Mouse (Mus musculus) testis, adult 2 months (tissue): ENCODE data around the gene Serpinb6a. TPM values are rescaled to one million over a fixed set of nuclear protein-coding genes. Genes with fewer than 3 reads are reported as not detected.
A peak's percentile ranks its signal among the peaks of the same experiment; 100 is the strongest.

ENCODE experiments used
- H3K27ac ChIP-seq: fragments of 200-500 bp; 2 replicates; pipeline ENCODE4 v1.5.1; 2012; ENCODE audit warnings: low read depth, low read length; ENCODE audit not compliant: control insufficient read depth, insufficient read depth
- H3K27me3 ChIP-seq: fragments of 200-500 bp; 2 replicates; pipeline ENCODE4 v1.6.1; 2012; ENCODE audit warnings: mild to moderate bottlenecking, low read length, moderate library complexity; ENCODE audit not compliant: control insufficient read depth, insufficient read depth
- H3K36me3 ChIP-seq: fragments of 200-500 bp; 2 replicates; pipeline ENCODE4 v1.6.1; 2012; ENCODE audit warnings: mild to moderate bottlenecking, low read length; ENCODE audit not compliant: control insufficient read depth, insufficient read depth
- H3K4me1 ChIP-seq: fragments of 200-500 bp; 2 replicates; pipeline ENCODE4 v1.6.1; 2012; ENCODE audit warnings: low read length; ENCODE audit not compliant: control insufficient read depth, insufficient read depth
- H3K4me3 ChIP-seq: fragments of 200-500 bp; 2 replicates; pipeline ENCODE4 v1.5.1; 2012; ENCODE audit warnings: low read depth, mild to moderate bottlenecking, low read length, moderate library complexity, mixed read lengths; ENCODE audit not compliant: control insufficient read depth
- CTCF ChIP-seq: fragments of 200-500 bp; IDR thresholded peaks from 2 replicates; pipeline ENCODE4 v1.5.1; 2012; ENCODE audit warnings: low read depth, mild to moderate bottlenecking, inconsistent platforms, low read length, moderate library complexity; ENCODE audit not compliant: control insufficient read depth, insufficient read depth, insufficient replicate concordance
- POLR2A ChIP-seq: fragments of 200-500 bp; IDR thresholded peaks from 2 replicates; pipeline ENCODE4 v1.6.1; 2012; ENCODE audit warnings: low read depth, mild to moderate bottlenecking, inconsistent platforms, low read length, moderate library complexity; ENCODE audit not compliant: control insufficient read depth
- polyA plus RNA-seq: library from polyadenylated mRNA; depleted of rRNA; stranded (reverse); fragments of >200 nt; gene quantifications from 2 replicates; pipeline ENCODE4 v1.2.3, GENCODE M21; 2012; rRNA removed

Serpinb6a gene
- polyA plus RNA-seq, 1 experiment: 126 TPM

GRCm38 (mm10) chr13:33903290-33903689 lies 99.3 kb downstream of the Serpinb6a start:
- TF ChIP-seq POLR2A (no peak), CTCF (no peak)
- Histone ChIP-seq H3K27ac (no peak overlapping the region), H3K36me3 (no peaks in the 10 kb centered on the region), H3K4me1 (no peaks in the 10 kb centered on the region; the same call in none of the 2 replicates), H3K4me3 (no peak overlapping the region), H3K27me3 (no peaks in the 10 kb centered on the region)

- Histone ChIP-seq H3K27me3 (no peaks in the 10 kb centered on the region), H3K27ac (no peak overlapping the region), H3K36me3 (no peaks in the 10 kb centered on the region), H3K4me3 (no peak overlapping the region), H3K4me1 (no peaks in the 10 kb centered on the region)
- TF ChIP-seq POLR2A: no peak
- peak; percentile 22; the same call in 1 of the 2 replicates for TF ChIP-seq CTCF
Observed at GRCm38 (mm10) chr13:33894207-33894606, 108.4 kb downstream of the Serpinb6a start.

Other genes with a start within 250 kb of the Serpinb6a start
- gene Serpinb6e, start 159.4 kb downstream of the Serpinb6a start, polyA plus RNA-seq: not detected in 2 replicates
- 0.63 and 0.79 TPM in 2 replicates for gene Serpinb6c, start 97.1 kb downstream of the Serpinb6a start, polyA plus RNA-seq
- 24.9 and 28.4 TPM in 2 replicates for gene Nqo2, start 38.1 kb downstream of the Serpinb6a start, polyA plus RNA-seq
- gene Ripk1, start 431 bp downstream of the Serpinb6a start, polyA plus RNA-seq: 2.2 and 2.6 TPM in 2 replicates
- 12.3 and 13.1 TPM in 2 replicates for gene Bphl, start 34.8 kb upstream of the Serpinb6a start, polyA plus RNA-seq
- gene Tubb2a, start 75.2 kb upstream of the Serpinb6a start, polyA plus RNA-seq: 36.0 and 49.5 TPM in 2 replicates
- 0.46 and 2.1 TPM in 2 replicates for gene Tubb2b, start 127.7 kb upstream of the Serpinb6a start, polyA plus RNA-seq
- gene Psmg4, start 160.2 kb upstream of the Serpinb6a start, polyA plus RNA-seq: 39.7 and 49.8 TPM in 2 replicates